Mouse (Mus musculus) limb, embryonic 10.5 days (tissue): Measurements from ENCODE around the gene Rrp1b. TPM values are rescaled to one million over a fixed set of nuclear protein-coding genes. Genes with fewer than 3 reads are reported as not detected.
A peak's percentile ranks its signal among the peaks of the same experiment; 100 is the strongest.
"Not testable (repeated sequence)": the region's sequence is repeated elsewhere in the genome, so short reads cannot be mapped to it uniquely, and the experiment has no call there.

ENCODE experiments used
- DNase-seq: peaks from one replicate; pipeline ENCODE4 v3.0.0-alpha.2; 2017; ENCODE audit warnings: low spot score
- H3K27ac ChIP-seq: fragments of 300-500 bp; sonication (generic); 2 replicates; pipeline ENCODE4 v1.5.1; 2016; ENCODE audit warnings: mild to moderate bottlenecking
- H3K27me3 ChIP-seq: fragments of 300-500 bp; sonication (generic); 2 replicates; pipeline ENCODE4 v1.6.1; 2016; ENCODE audit warnings: low read depth, mild to moderate bottlenecking; ENCODE audit not compliant: poor library complexity, severe bottlenecking
- H3K36me3 ChIP-seq: fragments of 300-500 bp; sonication (generic); 2 replicates; pipeline ENCODE4 v1.6.1; 2016; ENCODE audit warnings: mild to moderate bottlenecking, moderate library complexity
- H3K4me1 ChIP-seq: fragments of 300-500 bp; sonication (generic); 2 replicates; pipeline ENCODE4 v1.6.1; 2016
- H3K4me3 ChIP-seq: fragments of 300-500 bp; sonication (generic); 2 replicates; pipeline ENCODE4 v1.5.1; 2016; ENCODE audit warnings: mild to moderate bottlenecking, moderate library complexity
- H3K9me3 ChIP-seq: fragments of 300-500 bp; sonication (generic); replicated peaks from 2 replicates; pipeline ENCODE4 v1.6.1; 2016; ENCODE audit warnings: mild to moderate bottlenecking
- WGBS: fragments of 180-500 bp; shearing (Covaris S2); methylation state at CpG from one replicate; pipeline ENCODE4 v1.1.7; 2016; 5-methylcytosine and 5-hydroxymethylcytosine counted together
- polyA plus RNA-seq: library from polyadenylated mRNA; unstranded; fragments of >200 nt; fragmentation: Nextera tagmentation; extraction: Ambion mirVana; gene quantifications from 2 replicates; pipeline ENCODE4 v1.2.1, GENCODE M21; 2016

Gene Rrp1b
- polyA plus RNA-seq, 1 experiment from 2014 or later, result 100 TPM

DNA sequence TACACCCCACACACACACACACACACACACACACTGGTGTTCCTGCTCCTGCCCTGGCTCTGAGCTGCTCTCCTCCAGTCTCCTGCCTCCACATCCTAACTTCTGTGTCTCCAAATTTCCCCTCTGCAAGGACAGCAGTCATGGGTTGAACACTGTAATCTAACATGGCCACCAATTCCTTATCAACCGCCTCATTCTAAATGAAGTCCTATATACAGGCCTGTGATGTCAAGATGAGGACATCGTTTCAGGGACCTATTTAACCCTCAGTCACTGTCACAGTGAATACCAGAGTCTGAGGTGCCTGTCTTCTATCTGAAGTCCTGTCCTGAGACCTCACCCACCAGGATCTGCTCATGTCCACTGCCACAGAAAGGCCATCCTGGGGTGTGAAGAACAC is 32.9 kb downstream of the Rrp1b start:
- H3K4me1 ChIP-seq, result 0 out of 2 replicates have a peak, but pooled peaks cover 5% of the 10 kb centered on the region
- no peak overlapping the region for H3K27ac ChIP-seq
- H3K9me3 ChIP-seq, result no peaks in the 10 kb centered on the region
- 80% methylated on average over 2 of the region's 2 CpGs for WGBS
- DNase-seq, result no peak
- H3K36me3 ChIP-seq, result peaks cover 2% of the 10 kb centered on the region
- no peak overlapping the region for H3K4me3 ChIP-seq
- H3K27me3 ChIP-seq, result no peaks in the 10 kb centered on the region

DNA sequence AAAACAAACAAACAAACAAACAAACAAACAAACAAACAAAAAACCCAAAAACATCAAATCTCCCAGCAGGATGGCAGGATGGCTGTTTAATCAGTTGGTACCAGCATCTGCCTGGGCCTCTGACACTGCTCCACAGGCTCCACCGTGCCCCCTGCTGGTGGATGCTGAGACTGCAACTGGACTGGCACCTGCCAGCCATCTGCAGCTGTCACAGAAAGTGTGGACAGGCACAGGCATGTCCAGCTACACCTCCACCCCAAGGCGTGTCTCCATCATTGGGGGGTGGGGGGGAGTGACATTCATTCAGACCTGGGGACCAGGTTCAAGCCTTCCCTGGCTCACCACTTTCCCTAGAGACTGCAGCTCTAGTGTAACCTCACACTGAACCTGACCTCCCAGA is 37.5 kb downstream of the Rrp1b start:
- Histone ChIP-seq H3K4me1 (0 out of 2 replicates have a peak, but pooled peaks cover 14% of the 10 kb centered on the region), H3K36me3 (no peaks in the 10 kb centered on the region), H3K9me3 (no peaks in the 10 kb centered on the region), H3K27ac (no peak overlapping the region), H3K27me3 (peaks cover 6% of the 10 kb centered on the region), H3K4me3 (no peak overlapping the region)
- WGBS, result 3% methylated on average over 2 of the region's 2 CpGs
- DNase-seq, result peak; percentile 92

DNA sequence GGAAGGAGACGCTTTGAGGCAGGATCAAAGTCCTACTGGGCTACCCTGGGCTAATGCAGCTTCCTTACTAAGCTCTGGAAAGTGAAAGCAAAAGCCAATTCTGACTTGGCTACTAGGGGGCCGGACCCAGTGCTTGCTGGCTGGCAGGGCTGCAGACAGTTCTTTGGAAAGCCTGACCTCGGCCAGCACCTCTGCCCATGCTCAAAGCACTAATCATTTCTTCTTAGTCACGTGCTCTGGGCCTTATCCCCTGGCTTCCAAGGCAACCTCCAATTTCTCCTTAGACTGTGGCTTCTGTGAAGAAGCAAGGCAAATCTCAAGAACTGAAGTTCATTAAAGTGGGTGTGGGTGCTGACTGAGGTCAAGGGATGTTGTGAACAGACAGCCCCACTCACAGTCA is 38.8 kb downstream of the Rrp1b start:
- WGBS, result 62% methylated on average over 4 of the region's 4 CpGs
- DNase-seq, result no peak
- no peaks in the 10 kb centered on the region for H3K9me3 ChIP-seq
- no peak overlapping the region for H3K27ac ChIP-seq
- no peaks in the 10 kb centered on the region for H3K36me3 ChIP-seq
- peaks cover 6% of the 10 kb centered on the region for H3K27me3 ChIP-seq
- 0 out of 2 replicates have a peak, but pooled peaks cover 14% of the 10 kb centered on the region for H3K4me1 ChIP-seq
- no peak overlapping the region for H3K4me3 ChIP-seq

DNA sequence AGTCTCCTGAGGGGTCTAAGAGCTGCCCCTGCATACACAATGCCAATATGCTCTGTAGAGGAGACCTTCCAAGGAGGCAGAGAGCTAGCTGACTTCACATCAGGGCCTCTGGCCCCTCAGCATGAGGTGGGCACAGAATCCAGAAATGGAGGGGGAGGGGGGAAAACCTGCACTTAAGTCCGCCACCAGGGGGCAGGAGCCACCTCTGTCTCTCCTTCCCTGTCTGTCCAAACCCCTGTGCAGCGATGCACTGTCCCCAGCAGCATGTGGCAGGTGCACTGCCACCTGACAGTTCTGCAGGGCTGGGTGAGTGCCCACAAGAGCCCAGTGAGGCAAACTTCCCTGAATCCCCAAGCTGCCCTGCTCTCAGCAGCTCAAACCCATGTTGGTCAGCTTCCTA is 39.3 kb downstream of the Rrp1b start:
- H3K4me3 ChIP-seq, result no peak overlapping the region
- H3K36me3 ChIP-seq, result no peaks in the 10 kb centered on the region
- H3K27me3 ChIP-seq, result peaks cover 6% of the 10 kb centered on the region
- DNase-seq, result peak; percentile 78
- no peak overlapping the region for H3K27ac ChIP-seq
- 0 out of 2 replicates have a peak, but pooled peaks cover 14% of the 10 kb centered on the region for H3K4me1 ChIP-seq
- 6% methylated on average over 2 of the region's 2 CpGs for WGBS
- H3K9me3 ChIP-seq, result no peaks in the 10 kb centered on the region

DNA sequence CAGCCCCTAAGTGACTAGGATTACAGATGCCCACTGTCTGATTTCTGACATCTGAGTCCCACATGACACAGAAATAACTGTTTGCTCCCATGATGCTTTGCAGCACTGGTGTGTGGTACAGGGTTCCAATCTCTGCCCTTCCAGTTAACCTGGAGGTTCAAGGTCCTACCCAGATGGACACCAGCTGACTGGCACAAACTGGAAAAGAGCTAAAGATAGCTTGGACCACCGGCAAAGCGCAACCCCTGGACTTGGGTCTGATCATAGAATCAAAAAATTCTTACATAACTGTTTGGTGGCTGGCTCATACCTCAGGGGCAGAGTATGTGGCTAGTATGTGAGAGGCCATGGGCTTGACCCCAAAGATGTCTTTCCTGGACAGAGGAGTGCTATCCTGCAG is 47.5 kb downstream of the Rrp1b start:
- Histone ChIP-seq H3K27ac (no peak overlapping the region), H3K36me3 (no peaks in the 10 kb centered on the region), H3K4me3 (no peak overlapping the region), H3K9me3 (no peaks in the 10 kb centered on the region), H3K27me3 (no peaks in the 10 kb centered on the region), H3K4me1 (no peaks in the 10 kb centered on the region)
- WGBS, result 88% methylated on average over 2 of the region's 2 CpGs
- no peak for DNase-seq

DNA sequence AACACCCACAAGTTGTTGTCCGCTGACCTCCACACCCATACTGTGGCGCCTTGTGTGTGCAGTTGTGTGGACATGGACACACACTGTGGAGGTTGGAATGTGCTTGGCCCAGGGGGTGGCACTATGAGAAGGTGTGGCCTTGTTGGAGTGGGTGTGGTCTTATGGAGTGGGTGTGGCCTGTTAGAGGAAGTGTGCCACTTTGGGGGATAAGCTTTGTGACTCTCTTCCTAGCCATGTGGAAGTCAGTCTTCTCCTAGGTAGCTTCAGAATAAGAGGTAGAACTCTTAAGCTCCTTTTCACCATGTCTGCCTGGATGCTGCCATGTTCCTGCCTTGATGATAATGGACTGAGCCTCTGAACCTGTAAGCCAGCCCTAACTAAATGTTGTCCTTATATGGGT is 51.2 kb downstream of the Rrp1b start:
- no peak overlapping the region for H3K4me3 ChIP-seq
- no peaks in the 10 kb centered on the region for H3K27me3 ChIP-seq
- 94% methylated on average over 2 of the region's 2 CpGs for whole genome bisulfite sequencing
- DNase-seq, result no peak
- no peak overlapping the region for H3K27ac ChIP-seq
- peaks cover 18% of the 10 kb centered on the region for H3K4me1 ChIP-seq
- H3K36me3 ChIP-seq, result no peaks in the 10 kb centered on the region
- H3K9me3 ChIP-seq, result no peaks in the 10 kb centered on the region

DNA sequence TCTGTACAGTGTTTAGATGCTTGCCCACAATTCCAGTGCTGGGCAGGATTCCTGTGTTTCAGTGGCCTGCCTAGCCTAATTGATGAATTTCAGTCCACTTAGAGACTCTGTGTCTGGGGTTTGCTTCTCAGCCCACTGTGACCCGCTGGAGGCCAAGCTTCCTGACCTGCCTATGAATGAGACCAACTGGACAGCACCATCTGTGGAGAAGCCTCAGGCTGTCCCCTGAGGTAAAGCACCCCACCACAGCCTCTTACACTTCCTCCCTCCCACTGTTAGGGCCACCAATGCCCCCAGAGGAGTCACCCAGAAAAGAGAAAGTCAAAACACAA is 55.1 kb downstream of the Rrp1b start:
- no peaks in the 10 kb centered on the region for H3K36me3 ChIP-seq
- 33% methylated on average over 1 of the region's 1 CpGs for WGBS

DNA sequence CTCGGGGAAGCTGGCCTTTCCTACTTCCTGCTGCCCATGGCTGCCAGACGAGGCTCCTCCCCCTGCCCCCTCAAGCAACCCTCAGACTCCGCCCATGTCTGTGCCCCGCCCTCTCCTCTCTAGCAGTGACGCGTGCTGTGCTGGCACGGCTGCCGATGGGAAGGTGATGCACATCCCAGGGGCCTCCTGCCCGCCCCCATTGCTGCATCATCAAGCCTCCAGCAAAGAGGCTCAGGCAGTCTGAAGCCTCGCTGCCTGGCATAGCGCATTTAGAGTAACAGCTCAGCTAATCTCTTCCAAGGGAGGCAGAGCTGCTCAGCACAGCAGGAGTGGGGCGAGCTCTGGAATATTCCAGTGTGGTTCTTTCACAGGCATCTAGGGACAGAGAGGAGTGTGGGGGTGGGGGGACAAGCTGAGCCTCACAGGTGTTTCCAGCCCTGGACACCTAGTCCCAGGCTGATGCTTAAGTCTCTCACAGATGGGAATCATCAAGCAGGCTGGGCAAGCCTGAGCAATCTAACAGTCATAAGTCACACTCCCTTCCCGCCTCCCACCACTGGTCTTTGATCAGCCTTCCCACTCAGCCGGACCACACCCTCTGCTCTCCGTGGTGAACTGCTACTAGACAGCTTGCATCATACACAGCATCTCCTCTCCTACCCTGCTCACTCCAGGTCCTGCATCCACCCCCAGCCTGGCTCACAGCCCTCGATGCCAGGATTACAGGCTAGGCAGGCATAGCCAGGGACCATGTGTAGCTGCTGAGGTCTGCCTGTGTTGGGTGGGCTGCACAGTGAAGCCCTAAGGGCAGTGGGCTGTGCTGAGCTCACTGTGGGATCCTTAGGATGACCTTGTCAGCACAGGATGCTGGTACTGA is 55.7 kb downstream of the Rrp1b start:
- not testable (repeated sequence) for H3K9me3 ChIP-seq, H3K36me3 ChIP-seq, H3K27me3 ChIP-seq
- peak overlapping the region; percentile 83 for H3K27ac ChIP-seq
- 9% methylated on average over 16 of the region's 16 CpGs for WGBS
- H3K4me3 ChIP-seq, result peak overlapping the region; percentile 40
- peak; percentile 86 for DNase-seq
- peaks cover 21% of the 10 kb centered on the region for H3K4me1 ChIP-seq

More for the DNA sequence above, 55.1 kb downstream of the Rrp1b start:
- H3K27ac ChIP-seq, result peak overlapping the region; percentile 83
- H3K4me3 ChIP-seq, result peak overlapping the region; percentile 40
- H3K27me3 ChIP-seq, result no peaks in the 10 kb centered on the region
- no peaks in the 10 kb centered on the region for H3K9me3 ChIP-seq
- DNase-seq, result no peak
- H3K4me1 ChIP-seq, result peaks cover 21% of the 10 kb centered on the region

DNA sequence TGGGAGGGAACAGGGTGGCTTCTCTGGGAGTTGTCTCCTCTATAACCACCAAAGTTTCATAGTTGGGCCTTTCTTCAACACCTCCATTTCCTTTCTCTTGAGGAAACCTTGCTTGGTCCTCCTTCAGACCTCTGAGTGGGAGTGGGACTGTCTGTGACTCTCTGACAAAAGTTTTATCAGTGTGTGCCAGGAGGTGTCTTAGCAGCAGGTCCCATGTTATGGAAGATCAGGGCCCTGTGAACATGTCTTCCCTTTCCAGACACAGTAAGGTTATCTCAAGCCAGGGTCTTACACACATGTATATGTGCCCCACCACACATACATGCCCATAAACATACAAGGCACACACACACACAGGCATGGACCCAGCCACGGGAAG is 56.3 kb downstream of the Rrp1b start:
- Histone ChIP-seq H3K27ac (no peak overlapping the region), H3K4me3 (no peak overlapping the region), H3K27me3 (peaks cover 1% of the 10 kb centered on the region; the same call in 1 of the 2 replicates), H3K9me3 (no peaks in the 10 kb centered on the region), H3K4me1 (peaks cover 21% of the 10 kb centered on the region), H3K36me3 (no peaks in the 10 kb centered on the region)
- DNase-seq, result no peak
- WGBS, result 86% methylated on average over 1 of the region's 1 CpGs

DNA sequence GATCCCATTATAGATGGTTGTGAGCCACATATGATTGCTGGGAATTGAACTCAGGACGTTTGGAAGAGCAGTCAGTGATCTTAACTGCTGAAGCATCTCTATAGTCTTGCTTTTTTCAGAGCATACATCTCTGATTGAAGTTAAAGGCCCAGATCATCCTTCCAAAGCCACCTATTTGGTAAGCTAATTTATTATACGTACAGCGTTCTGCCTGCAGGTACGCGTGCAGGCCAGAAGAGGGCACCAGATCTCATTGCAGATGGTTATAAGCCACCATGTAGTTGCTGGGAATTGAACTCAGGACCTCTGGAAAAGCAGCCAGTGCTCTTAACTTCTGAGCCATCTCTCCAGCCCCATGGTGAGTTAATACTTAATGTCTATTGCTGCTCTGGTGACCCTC is 57.0 kb downstream of the Rrp1b start:
- no peak for DNase-seq
- Histone ChIP-seq H3K4me1 (peaks cover 21% of the 10 kb centered on the region), H3K27ac (no peak overlapping the region), H3K9me3 (no peaks in the 10 kb centered on the region), H3K4me3 (no peak overlapping the region), H3K27me3 (peaks cover 8% of the 10 kb centered on the region; the same call in 1 of the 2 replicates), H3K36me3 (no peaks in the 10 kb centered on the region)
- WGBS, result 86% methylated on average over 5 of the region's 5 CpGs

DNA sequence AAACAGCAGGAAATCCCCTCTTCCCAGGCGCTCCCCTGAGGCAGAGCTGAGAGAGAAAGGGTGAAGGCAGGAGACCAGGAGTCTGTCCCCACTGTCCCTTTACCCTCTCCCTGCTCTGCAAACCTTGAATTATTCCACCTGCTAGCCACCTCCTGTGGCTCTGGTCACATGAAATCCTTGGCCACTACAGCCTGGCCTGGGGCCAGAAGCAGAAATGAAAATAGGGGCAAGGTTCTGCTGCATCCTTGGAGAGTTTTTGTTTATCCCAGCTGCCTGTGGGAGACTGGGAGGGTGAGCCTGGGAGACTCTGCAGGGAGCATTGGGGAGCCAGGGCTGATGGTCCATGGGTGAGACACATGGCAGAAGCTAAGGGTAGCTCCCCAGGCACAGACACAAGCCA is 61.8 kb downstream of the Rrp1b start:
- WGBS, result 75% methylated on average over 1 of the region's 1 CpGs
- no peak overlapping the region for H3K4me3 ChIP-seq
- no peak for DNase-seq
- no peaks in the 10 kb centered on the region for H3K9me3 ChIP-seq
- H3K4me1 ChIP-seq, result peaks cover 13% of the 10 kb centered on the region
- H3K27ac ChIP-seq, result no peak overlapping the region
- H3K27me3 ChIP-seq, result peaks cover 53% of the 10 kb centered on the region
- H3K36me3 ChIP-seq, result no peaks in the 10 kb centered on the region

DNA sequence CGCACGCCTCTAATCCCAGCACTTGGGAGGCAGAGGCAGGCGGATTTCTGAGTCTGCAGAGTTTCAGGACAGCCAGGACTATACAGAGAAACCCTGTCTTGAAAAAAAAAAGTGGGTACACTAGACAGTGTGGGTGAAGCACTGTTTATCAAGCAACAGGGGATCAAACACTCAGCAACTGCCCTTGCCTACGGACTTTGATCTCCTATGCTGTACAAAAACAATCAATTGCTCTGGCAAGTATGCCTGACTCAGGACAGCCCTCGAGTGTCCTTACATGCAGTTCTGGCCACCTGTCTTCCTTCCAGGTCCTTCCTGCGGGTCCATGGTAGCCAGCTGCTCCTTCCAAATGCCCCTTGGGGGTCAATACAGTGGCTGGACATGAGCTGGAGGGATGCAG is 63.0 kb downstream of the Rrp1b start:
- 88% methylated on average over 6 of the region's 6 CpGs for WGBS
- H3K27ac ChIP-seq, H3K36me3 ChIP-seq, H3K9me3 ChIP-seq, DNase-seq, H3K4me3 ChIP-seq: not testable (repeated sequence)
- Histone ChIP-seq H3K27me3 (peaks cover 56% of the 10 kb centered on the region), H3K4me1 (peaks cover 13% of the 10 kb centered on the region)

DNA sequence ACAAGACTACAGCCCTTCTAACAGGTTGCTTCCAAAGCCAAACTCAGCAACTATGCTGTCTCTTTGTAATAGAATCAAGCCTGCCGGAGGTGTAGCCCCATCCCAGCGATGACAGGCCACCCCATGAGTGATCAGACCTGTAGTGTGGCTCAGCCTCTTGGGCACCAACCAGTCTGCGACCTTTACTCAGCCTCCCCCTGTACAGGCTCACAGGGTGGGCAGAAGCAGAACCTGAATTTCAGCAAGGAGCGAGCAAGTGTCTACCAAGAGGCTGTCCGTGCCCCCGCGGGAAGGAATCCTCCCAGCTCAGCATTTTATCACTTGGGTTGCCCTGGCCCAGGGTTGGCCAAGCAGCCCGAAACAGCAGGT is 63.7 kb downstream of the Rrp1b start:
- H3K4me1 ChIP-seq, result peaks cover 13% of the 10 kb centered on the region
- 27% methylated on average over 8 of the region's 8 CpGs for WGBS
- peak; percentile 44 for DNase-seq
- H3K27me3 ChIP-seq, result peaks cover 58% of the 10 kb centered on the region
- H3K4me3 ChIP-seq, result peak overlapping the region; percentile 60
- no peaks in the 10 kb centered on the region for H3K9me3 ChIP-seq
- H3K36me3 ChIP-seq, result no peaks in the 10 kb centered on the region
- H3K27ac ChIP-seq, result peak overlapping the region; percentile 63; the same call in 1 of the 2 replicates
